Mouse (Mus musculus): ENCODE measurements around the gene Ube2b. TPM values are rescaled to one million over a fixed set of nuclear protein-coding genes. Genes with fewer than 3 reads are reported as not detected.

Ube2b gene
- total and polyA plus RNA-seq, 3 experiments, result 35.4 to 112 TPM; not detected in 1

DNA sequence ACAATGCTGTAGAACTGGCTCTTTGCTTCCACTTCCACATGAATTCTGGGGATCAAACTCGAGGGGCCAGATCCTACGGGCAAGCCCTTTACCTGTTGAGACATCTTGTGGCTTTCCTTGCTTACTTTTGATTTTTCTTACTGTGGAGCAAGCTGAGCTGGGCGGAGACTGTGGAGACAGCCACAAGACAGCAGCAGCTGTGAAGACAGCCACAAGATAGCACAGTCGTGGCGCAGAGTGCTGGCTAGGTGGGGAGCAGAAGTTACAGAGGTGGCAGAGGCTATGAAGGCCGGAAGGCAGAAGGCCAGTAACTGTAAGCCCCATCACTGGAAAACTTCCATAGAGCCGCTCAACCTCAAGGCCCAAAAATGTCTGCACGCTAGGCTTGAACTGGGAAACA lies 38.8 kb downstream of the Ube2b start:
- no peaks in the 10 kb centered on the region for H3K79me2 ChIP-seq (ENCODE audit: control insufficient read depth, insufficient read depth, low read length, poor library complexity)
- no peaks in the 10 kb centered on the region; a peak in 2 of 4 replicates for H3K27me3 ChIP-seq (ENCODE audit: control insufficient read depth in 1 of 2, insufficient read depth in 2 of 2, low read length in 2 of 2)
- no peak overlapping the region for H3K4me3 ChIP-seq (ENCODE audit: control insufficient read depth in 1 of 2, insufficient read depth in 1 of 2, low read depth in 2 of 2, low read length in 2 of 2)
- no peak overlapping the region for H3K9ac ChIP-seq (ENCODE audit: control insufficient read depth, low read depth, low read length, poor library complexity, severe bottlenecking)
- H3K9me3 ChIP-seq (replicated peaks; ENCODE audit: insufficient read depth, low read length), result no peaks in the 10 kb centered on the region
- H3K27ac ChIP-seq (ENCODE audit: control insufficient read depth, low read depth, low read length), result no peak overlapping the region
- DNase-seq (ENCODE audit: low read depth, low spot score), result peak; percentile 47
- H3K4me1 ChIP-seq (ENCODE audit: control insufficient read depth in 1 of 2, insufficient read depth in 2 of 2, low read length in 2 of 2), result 0 out of 4 replicates have a peak, but pooled peaks cover 0 to 2% of the 10 kb centered on the region in 2 experiments
- TF ChIP-seq E2F4 (IDR thresholded peaks at IDR 0.05; ENCODE audit: borderline replicate concordance, low read depth, low read length) (no peak), TCF12 (IDR thresholded peaks at IDR 0.05; ENCODE audit: low read depth, low read length) (no peak), TAL1 (IDR thresholded peaks at IDR 0.05; ENCODE audit: low read length) (no peak), MAX (IDR thresholded peaks at IDR 0.05; ENCODE audit: low read length) (no peak), ZNF384 (IDR thresholded peaks at IDR 0.05; ENCODE audit: low read depth, low read length) (no peak), TBP (IDR thresholded peaks at IDR 0.05; ENCODE audit: low read depth, low read length) (no peak), EP300 (IDR thresholded peaks at IDR 0.05; ENCODE audit: low read depth in 1 of 2, low read length in 2 of 2) (no peak), SIN3A (IDR thresholded peaks at IDR 0.05; ENCODE audit: low read length) (no peak), ETS1 (IDR thresholded peaks at IDR 0.05; ENCODE audit: low read depth, low read length) (no peak), ELF1 (IDR thresholded peaks at IDR 0.05; ENCODE audit: low read depth, low read length) (no peak), CHD2 (IDR thresholded peaks at IDR 0.05; ENCODE audit: low read length) (no peak), MAFK (IDR thresholded peaks at IDR 0.05; ENCODE audit: borderline replicate concordance, low read depth, low read length) (no peak), POLR2A (IDR thresholded peaks at IDR 0.05; ENCODE audit: control insufficient read depth in 1 of 2, insufficient read depth in 1 of 2, low read depth in 1 of 2, low read length in 2 of 2, poor library complexity in 1 of 2) (no peak), ZC3H11A (IDR thresholded peaks at IDR 0.05; ENCODE audit: low read depth, low read length) (no peak), GATA1 (IDR thresholded peaks at IDR 0.05; ENCODE audit: low read depth, low read length) (no peak), MYB (IDR thresholded peaks at IDR 0.05; ENCODE audit: low read depth, low read length) (no peak), MXI1 (IDR thresholded peaks at IDR 0.05; ENCODE audit: low read depth, low read length) (no peak), ZMIZ1 (IDR thresholded peaks at IDR 0.05; ENCODE audit: low read depth, low read length) (no peak), NRF1 (IDR thresholded peaks at IDR 0.05; ENCODE audit: insufficient read depth, low read depth, low read length, poor library complexity, severe bottlenecking) (no peak)
- H3K36me3 ChIP-seq (ENCODE audit: control insufficient read depth in 1 of 2, insufficient read depth in 2 of 2, low read length in 2 of 2), result no peaks in the 10 kb centered on the region

DNA sequence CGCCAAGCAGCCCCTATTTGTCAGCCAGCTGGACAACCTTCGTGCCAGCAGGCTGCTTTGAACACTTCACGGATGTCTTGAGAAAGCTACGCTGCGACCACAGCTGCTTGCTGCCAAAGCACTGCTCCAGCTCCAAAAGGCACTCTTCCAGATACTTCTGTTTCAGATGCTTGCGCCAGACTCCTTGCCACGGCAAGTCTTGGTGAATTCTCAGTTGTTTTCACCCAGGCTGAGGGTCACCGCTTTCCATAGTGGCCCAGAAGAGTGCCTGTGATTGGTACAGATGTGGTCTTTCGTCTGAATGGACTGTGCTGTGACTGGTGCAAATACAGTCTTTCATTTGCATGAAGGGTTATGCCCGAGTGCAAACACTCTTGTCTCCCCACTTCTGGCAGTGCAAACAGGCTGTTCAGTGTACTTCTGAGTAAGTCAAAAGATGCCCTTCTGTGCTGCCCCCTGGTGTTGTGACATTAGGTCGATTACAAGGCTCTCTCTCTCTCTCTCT lies 39.5 kb downstream of the Ube2b start:
- peak in 2 of 3 experiments; percentile 15 to 30; a peak in 2 of 6 replicates for TF ChIP-seq CTCF (IDR thresholded peaks at IDR 0.05 in 2 of 3, conservative IDR thresholded peaks at IDR 0.05 in 1 of 3; ENCODE audit: control insufficient read depth in 1 of 3, insufficient read depth in 1 of 3, low read depth in 2 of 3, low read length in 3 of 3, poor library complexity in 1 of 3, severe bottlenecking in 1 of 3)
- TF ChIP-seq RAD21 (IDR thresholded peaks at IDR 0.05; ENCODE audit: low read depth, low read length), result peak; percentile 13; the same call in 1 of the 2 replicates
- TF ChIP-seq ETS1 (IDR thresholded peaks at IDR 0.05; ENCODE audit: low read depth, low read length), result no peak
- peak; percentile 26; the same call in 1 of the 2 replicates for TF ChIP-seq ZC3H11A (IDR thresholded peaks at IDR 0.05; ENCODE audit: low read depth, low read length)
- no peak for TF ChIP-seq EP300 (IDR thresholded peaks at IDR 0.05; ENCODE audit: low read depth in 1 of 2, low read length in 2 of 2)
- TF ChIP-seq ZNF384 (IDR thresholded peaks at IDR 0.05; ENCODE audit: low read depth, low read length), result no peak
- TF ChIP-seq MAX (IDR thresholded peaks at IDR 0.05; ENCODE audit: low read length), result no peak
- TF ChIP-seq TCF12 (IDR thresholded peaks at IDR 0.05; ENCODE audit: low read depth, low read length), result no peak
- peak; percentile 33; the same call in 1 of the 2 replicates for TF ChIP-seq SMC3 (IDR thresholded peaks at IDR 0.05; ENCODE audit: low read depth, low read length)
- Histone ChIP-seq H3K9ac (ENCODE audit: control insufficient read depth, low read depth, low read length, poor library complexity, severe bottlenecking) (no peak overlapping the region), H3K9me3 (replicated peaks; ENCODE audit: insufficient read depth, low read length) (no peaks in the 10 kb centered on the region), H3K79me2 (ENCODE audit: control insufficient read depth, insufficient read depth, low read length, poor library complexity) (no peaks in the 10 kb centered on the region), H3K4me3 (ENCODE audit: control insufficient read depth in 1 of 2, insufficient read depth in 1 of 2, low read depth in 2 of 2, low read length in 2 of 2) (no peak overlapping the region), H3K27me3 (ENCODE audit: control insufficient read depth in 1 of 2, insufficient read depth in 2 of 2, low read length in 2 of 2) (no peaks in the 10 kb centered on the region; a peak in 2 of 4 replicates), H3K27ac (ENCODE audit: control insufficient read depth, low read depth, low read length) (no peak overlapping the region), H3K36me3 (ENCODE audit: control insufficient read depth in 1 of 2, insufficient read depth in 2 of 2, low read length in 2 of 2) (no peaks in the 10 kb centered on the region), H3K4me1 (ENCODE audit: control insufficient read depth in 1 of 2, insufficient read depth in 2 of 2, low read length in 2 of 2) (0 out of 4 replicates have a peak, but pooled peaks cover 0 to 2% of the 10 kb centered on the region in 2 experiments)
- peak; percentile 29 for DNase-seq (ENCODE audit: low read depth, low spot score)

Measured in MEL (cell line).